Mouse (Mus musculus) CD4-positive, CD25-positive, alpha-beta regulatory T cell (primary cell): ENCODE results near the gene Cyp21a1. TPM values are rescaled to one million over a fixed set of nuclear protein-coding genes. Genes with fewer than 3 reads are reported as not detected.

Experiments
- polyA plus RNA-seq: library from polyadenylated mRNA; unstranded; fragments of 100-300 nt; shearing (Covaris generic); gene quantifications from one replicate; pipeline ENCODE4 v1.2.1, GENCODE M21; 2017

Gene Cyp21a1
- not detected for polyA plus RNA-seq

GRCm38 (mm10) chr17:34804301-34804700 is at the start of gene Cyp21a1:
Gene Cyp21a1 (minus strand): TSS chr17:34804561.

GRCm38 (mm10) chr17:34849722-34850516 is 45.6 kb upstream of the Cyp21a1 start, which contains the start of the genes Skiv2l and Nelfe:
Gene Skiv2l (minus strand): TSS chr17:34850210.
Gene Nelfe (plus strand): TSS chr17:34850391.

DNA sequence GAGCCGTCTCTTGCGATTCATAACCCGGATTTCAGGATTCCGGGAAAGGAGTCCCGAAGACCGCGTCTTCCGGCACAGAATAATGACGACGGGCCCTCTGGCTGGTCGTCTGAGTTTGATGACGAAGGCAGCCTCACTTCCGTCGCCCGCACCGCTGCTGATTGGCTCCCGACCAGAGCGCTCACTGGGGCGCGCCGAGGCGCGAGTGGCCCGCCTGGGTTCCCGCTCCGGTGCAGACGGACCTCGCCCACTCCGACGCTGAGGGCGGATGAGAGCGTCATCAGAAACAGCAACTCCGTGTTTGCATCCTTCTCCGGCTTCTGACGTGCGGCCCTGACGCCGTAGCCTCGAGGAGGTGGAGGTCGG is 32.5 kb upstream of the Cyp21a1 start, which contains the start of the genes Stk19 and Dxo:
Gene Stk19, minus strand, starts transcription at position 90 of the 366 bp plus-strand sequence.
Gene Dxo, plus strand, starts transcription at position 164 of the 366 bp plus-strand sequence.

Other genes starting within 250 kb of the Cyp21a1 start
- gene Notch4, start 240.3 kb downstream of the Cyp21a1 start, polyA plus RNA-seq = 0.12 TPM
- 296 TPM for gene Gpsm3, start 214.8 kb downstream of the Cyp21a1 start, polyA plus RNA-seq
- gene Pbx2, start 213.3 kb downstream of the Cyp21a1 start, polyA plus RNA-seq = 20.0 TPM
- 2.5 TPM for gene Ager, start 206.7 kb downstream of the Cyp21a1 start, polyA plus RNA-seq
- 97.3 TPM for gene Rnf5, start 200.9 kb downstream of the Cyp21a1 start, polyA plus RNA-seq
- 23.3 TPM for gene Agpat1, start 200.3 kb downstream of the Cyp21a1 start, polyA plus RNA-seq
- gene Egfl8, start 188.6 kb downstream of the Cyp21a1 start, polyA plus RNA-seq = 2.8 TPM
- gene Ppt2, start 176.1 kb downstream of the Cyp21a1 start, polyA plus RNA-seq = 22.3 TPM
- 6.9 TPM for gene Prrt1, start 175.0 kb downstream of the Cyp21a1 start, polyA plus RNA-seq
- gene Fkbpl, start 159.8 kb downstream of the Cyp21a1 start, polyA plus RNA-seq = 5.5 TPM
- 78.5 TPM for gene Atf6b, start 157.4 kb downstream of the Cyp21a1 start, polyA plus RNA-seq
- not detected for gene Tnxb, start 134.0 kb downstream of the Cyp21a1 start, polyA plus RNA-seq
- not detected for gene C4b, start 60.7 kb downstream of the Cyp21a1 start, polyA plus RNA-seq
- gene Stk19, start 32.4 kb upstream of the Cyp21a1 start, polyA plus RNA-seq = 31.8 TPM
- 78.8 TPM for gene Dxo, start 32.5 kb upstream of the Cyp21a1 start, polyA plus RNA-seq
- gene Skiv2l, start 45.6 kb upstream of the Cyp21a1 start, polyA plus RNA-seq = 126 TPM
- 47.9 TPM for gene Nelfe, start 45.8 kb upstream of the Cyp21a1 start, polyA plus RNA-seq
- 0.91 TPM for gene Cfb, start 58.0 kb upstream of the Cyp21a1 start, polyA plus RNA-seq
- gene Zbtb12, start 74.9 kb upstream of the Cyp21a1 start, polyA plus RNA-seq = 0.36 TPM
- 0.07 TPM for gene Gm20547, start 77.5 kb upstream of the Cyp21a1 start, polyA plus RNA-seq
- gene C2, start 93.7 kb upstream of the Cyp21a1 start, polyA plus RNA-seq = 2.6 TPM
- gene Ehmt2, start 93.9 kb upstream of the Cyp21a1 start, polyA plus RNA-seq = 69.4 TPM
- gene Slc44a4, start 109.9 kb upstream of the Cyp21a1 start, polyA plus RNA-seq = not detected
- gene Neu1, start 126.7 kb upstream of the Cyp21a1 start, polyA plus RNA-seq = 75.2 TPM
- 15.6 TPM for gene Hspa1b, start 154.7 kb upstream of the Cyp21a1 start, polyA plus RNA-seq
- not detected for gene Gm20481, start 165.4 kb upstream of the Cyp21a1 start, polyA plus RNA-seq
- gene Hspa1a, start 167.6 kb upstream of the Cyp21a1 start, polyA plus RNA-seq = 2.8 TPM
- gene Hspa1l, start 168.1 kb upstream of the Cyp21a1 start, polyA plus RNA-seq = not detected
- gene Lsm2, start 177.3 kb upstream of the Cyp21a1 start, polyA plus RNA-seq = 81.8 TPM
- gene Vars, start 196.4 kb upstream of the Cyp21a1 start, polyA plus RNA-seq = 174 TPM
- 0.18 TPM for gene Vwa7, start 212.0 kb upstream of the Cyp21a1 start, polyA plus RNA-seq
- gene Sapcd1, start 223.5 kb upstream of the Cyp21a1 start, polyA plus RNA-seq = 0.81 TPM
- 1.2 TPM for gene Msh5, start 242.2 kb upstream of the Cyp21a1 start, polyA plus RNA-seq
- gene Clic1, start 245.4 kb upstream of the Cyp21a1 start, polyA plus RNA-seq = 479 TPM